Mouse (Mus musculus) right cerebral cortex, postnatal 25 days (tissue): ENCODE measurements around the gene Fbxo34.
A peak's percentile ranks its signal among the peaks of the same experiment; 100 is the strongest.

Experiments
- DNase-seq: peaks from one replicate; pipeline ENCODE4 v3.0.0; 2022

Gene Fbxo34

DNA sequence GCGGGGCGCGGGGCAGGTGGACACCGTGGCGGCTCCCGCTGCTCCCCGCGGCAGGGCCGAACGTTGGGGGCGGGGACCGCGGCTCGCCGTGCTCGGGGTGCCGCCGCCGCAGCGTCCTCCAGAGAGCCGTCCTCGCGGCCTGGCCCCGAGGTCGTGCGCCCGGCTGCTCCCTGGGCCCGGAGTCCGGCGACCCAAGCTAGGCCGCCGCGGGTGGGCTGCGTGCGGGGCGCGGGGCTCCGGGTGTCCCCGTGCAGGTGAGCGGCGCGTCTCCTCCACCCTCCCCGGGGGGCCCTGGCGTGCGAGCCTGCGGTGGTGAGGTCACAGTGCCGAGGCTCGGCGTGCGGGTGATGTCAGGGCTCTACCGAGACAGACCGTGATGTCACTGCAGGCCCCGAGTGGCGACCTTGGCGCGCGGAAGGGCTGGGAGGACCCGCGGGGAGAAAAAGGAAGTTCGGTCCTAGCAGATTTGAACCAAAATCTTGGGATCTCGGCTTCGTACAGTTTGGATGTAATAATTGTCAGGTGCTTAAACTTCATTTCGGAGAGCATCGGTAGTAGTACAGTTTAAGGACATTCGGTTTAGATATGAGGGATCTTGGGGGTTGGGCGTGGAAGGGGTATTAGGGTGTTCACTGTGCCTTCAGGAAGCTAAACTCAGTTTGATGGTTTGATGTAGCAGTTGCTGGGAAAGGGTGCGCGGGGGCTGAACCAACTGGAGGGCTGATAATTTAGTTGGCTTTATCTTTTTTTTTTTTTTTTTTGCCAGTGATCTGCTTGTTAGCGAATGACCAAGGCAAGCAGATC, 22.7 kb downstream of the Fbxo34 start:
- DNase-seq = peak; percentile 66

DNA sequence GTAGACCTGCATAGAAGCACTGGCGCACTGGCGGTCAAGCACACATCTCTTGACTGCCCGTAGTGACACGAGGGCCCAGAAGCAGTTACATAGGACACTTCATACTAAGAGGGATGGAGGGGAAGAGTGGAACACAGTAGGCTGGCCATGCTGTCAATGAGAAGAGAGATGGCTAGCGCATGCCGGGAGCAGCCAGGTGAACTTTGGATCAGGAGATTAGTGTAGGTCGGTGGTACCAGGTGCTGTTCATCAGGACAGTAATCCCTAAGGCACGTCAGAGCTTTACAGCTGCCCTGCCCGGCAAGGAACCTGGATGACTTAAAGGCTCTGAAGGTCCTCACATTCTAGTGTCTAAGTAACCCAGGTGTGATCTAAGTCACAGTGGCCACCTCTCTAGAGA, 23.7 kb downstream of the Fbxo34 start:
- DNase-seq = no peak

DNA sequence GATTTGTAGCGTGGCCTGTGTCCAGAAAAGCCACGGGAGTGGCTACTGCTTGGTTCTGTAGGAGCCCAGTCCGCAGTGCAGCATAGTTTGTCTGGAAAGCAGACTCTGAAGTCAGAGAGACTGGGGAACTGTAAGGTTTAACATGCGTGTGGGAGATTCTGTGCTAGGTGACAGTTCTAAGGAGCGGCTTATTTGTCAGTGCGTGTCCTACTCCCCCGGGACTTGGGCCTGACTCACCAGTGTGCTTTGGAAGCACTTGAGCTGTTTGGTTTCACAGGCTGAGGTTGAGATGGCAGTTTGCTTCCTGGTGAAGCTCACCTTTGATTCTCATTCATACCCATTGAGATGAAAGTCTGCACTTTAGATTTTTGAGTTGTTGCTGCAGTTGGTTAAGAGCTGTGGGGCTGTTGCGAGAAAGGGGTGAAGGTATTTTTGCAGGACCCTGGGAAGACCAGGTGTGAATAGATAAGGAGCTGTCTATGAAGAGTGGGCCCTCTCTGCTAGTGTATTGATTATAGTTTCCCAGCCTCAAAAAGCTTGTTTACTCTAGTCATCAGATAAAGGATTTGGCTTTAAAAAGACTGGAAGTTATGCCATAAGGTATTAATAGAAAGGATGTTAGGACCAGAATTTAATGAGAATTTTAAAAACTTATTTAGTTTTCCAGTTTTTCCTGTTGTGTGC, 24.5 kb downstream of the Fbxo34 start:
- peak; percentile 43 for DNase-seq

DNA sequence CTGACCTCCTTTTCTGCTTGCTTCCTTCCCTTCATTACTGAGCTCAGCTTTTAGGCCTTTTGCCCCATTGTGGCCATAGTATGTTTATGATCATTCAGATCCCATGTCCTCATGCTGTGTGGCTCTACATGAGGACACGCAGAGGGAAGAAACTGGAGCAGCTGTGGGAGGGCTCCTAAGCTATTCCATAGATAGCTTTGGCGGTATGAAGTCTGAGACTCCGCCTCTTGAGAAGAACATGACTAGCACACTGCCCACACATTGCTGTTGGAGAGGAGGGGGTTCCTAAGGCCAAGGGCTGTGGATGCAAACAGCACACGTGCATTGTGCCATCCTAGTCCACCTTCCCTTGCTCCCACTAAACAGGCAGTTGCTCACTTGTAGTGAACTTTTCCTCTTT, 26.0 kb downstream of the Fbxo34 start:
- DNase-seq = no peak

DNA sequence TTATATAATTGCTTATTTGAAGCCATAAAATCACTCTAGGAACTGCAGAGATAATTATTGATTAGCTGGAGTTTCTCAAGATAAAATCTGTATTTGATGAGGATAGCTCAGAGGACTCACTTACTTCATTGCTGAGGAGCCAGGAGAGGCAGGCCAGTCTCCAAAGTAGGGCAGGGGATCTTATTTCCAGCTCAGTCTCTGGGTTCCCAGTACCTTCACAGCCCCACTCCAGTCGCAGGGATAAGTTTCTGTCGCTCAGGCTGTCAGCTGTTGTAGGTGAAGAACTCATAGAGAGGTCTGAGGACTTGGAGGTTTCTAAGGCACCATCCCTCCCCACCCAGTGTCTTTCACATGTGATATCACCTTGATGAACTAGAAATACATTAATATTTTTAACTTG, 27.5 kb downstream of the Fbxo34 start:
- DNase-seq = no peak

DNA sequence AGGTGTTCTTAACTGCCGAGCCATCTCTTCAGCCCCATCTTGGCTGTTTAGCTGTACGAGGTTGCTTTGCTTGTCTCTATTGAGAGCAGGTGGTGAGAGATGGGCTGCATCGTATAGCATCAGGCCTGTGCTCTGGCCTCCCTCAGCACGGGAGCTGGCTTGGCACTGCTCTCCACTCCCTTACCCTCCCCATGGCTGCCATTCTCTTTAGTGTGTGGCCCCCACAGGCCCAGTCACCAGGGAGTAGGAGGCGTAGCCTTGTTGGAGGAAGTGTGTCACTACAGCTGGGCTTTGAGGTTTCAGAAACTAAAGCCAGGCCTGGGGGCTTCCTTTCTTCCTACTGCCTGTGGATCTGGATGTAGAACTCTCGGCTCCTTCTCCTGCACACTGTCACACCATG, 32.0 kb downstream of the Fbxo34 start:
- no peak for DNase-seq

DNA sequence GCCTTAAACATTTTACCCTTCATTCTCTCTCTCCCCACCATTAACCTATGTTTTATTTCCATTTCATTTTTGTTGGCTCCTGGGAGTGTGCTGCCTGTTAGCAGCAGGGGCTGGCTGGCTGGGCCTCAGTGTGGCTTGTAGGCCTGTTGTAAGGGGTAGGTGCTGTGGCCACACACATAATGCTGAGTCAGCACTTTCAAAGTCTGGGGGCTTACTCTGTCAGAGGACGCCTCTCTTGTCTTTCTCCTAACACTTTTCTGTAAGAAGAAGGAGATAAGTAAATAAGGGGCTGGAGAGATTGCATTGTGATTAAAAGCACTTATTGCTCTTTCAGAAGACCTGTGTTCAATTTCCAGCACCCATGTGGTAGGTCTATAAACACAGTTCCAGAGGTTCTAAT, 32.9 kb downstream of the Fbxo34 start:
- DNase-seq = no peak

DNA sequence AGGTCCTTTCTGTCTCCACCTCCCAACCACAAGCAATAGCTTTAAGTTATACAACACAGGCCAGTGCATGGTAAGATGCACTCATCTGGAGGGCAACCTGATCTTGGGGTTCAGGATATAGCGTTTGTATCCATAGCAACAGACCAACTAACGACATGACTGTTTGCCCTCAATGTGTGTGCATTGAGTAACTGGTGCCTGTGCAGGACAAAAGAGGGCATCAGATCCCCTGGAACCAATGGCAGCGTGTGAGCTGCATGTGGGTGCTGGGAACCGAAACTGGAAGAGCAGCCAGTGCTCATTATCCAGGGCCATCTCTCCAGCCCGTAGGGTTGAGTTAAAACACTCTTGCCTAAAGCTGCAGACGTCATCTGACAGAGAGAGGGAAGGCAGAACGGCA, 38.5 kb downstream of the Fbxo34 start:
- DNase-seq = no peak

DNA sequence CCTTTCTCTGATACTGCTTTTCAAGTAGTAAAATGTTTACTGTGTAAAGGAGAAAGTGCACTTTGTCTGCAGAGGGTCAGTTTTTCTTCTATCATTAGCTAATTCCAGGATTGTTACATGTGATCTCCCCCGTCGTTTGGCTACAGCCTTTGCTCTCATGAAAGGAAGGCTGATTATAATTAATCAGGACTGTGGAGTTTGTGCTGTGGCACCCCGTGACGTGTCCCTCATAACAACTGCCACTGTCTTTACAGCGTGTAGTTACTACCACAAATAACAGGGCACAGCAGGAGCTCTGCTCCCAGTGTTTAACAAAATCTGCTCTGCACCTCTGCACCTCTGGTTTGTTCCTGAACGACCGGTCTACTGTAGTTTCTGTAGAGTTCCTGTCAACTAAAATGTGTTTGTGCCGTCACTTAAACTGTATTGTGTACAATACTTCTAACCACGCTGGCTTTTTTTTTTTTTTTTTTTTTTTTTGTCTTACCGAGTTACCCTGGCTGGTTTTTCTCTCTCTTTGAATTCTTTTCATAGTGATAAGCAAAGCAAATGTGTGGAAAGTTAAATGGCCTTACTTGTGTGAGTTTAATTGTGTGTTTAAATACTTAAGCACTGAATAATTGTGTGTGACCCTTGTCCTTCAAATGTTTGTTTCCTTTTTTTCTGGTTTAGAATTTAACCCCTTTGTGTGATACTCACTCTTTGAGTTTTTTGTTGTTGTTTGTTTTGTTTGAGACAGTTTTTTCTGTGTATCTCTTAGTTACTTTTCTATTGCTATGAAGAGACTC, 39.3 kb downstream of the Fbxo34 start:
- DNase-seq = no peak

DNA sequence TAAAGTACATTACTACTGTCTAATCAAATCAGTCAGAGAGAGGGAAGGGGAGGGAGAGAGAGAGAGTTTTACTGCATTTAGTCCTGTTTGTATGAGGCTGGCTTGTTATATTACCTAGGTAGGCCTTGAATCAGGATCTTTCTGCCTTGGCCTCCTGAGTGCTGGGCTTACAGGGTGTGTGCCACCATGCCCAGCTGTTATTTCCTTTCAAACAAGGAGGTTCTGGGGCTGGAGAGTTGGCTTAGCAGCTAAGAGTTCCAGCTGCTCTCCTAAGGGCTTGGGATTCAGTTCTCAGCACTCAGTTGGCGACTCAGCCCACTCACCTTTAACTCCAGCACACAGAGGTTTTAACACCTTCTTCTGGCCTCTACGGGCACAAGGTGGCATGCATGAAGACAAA, 40.5 kb downstream of the Fbxo34 start:
- DNase-seq = no peak

DNA sequence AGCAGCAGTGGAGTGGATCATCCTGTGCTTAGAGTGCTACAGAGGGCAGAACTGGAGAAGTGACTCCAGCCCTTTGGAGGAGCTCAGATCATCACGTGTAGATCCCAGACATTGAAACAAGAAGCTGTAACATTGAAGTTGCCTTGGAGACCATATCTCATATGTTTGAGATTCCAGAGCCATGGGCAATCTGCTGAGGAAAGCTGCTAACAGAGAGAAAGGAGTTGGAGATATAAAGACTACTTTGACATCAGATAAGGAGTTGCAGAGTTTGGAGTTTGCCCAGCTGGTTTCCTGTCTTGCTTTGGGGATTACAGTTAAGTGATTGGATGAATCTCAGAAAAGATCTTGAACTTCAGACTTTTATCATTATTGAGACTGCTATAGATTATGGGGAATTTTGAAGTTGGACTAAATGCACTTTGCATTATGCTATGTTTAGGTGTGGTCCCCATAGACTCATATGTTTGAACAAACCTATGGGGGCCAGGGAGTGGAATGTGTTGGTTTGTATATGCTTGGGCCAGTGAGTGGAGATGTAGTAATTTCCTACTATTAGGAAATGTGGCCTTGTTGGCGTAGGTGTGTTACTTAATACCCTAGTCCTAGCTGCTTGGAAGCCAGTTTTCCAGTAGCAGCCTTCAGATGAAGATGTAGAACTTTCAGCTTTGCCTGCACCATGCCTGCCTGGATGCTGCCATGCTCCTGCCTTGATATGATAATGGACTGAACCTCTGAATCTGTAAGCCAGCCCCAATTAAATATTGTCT, 43.6 kb downstream of the Fbxo34 start:
- DNase-seq = no peak

DNA sequence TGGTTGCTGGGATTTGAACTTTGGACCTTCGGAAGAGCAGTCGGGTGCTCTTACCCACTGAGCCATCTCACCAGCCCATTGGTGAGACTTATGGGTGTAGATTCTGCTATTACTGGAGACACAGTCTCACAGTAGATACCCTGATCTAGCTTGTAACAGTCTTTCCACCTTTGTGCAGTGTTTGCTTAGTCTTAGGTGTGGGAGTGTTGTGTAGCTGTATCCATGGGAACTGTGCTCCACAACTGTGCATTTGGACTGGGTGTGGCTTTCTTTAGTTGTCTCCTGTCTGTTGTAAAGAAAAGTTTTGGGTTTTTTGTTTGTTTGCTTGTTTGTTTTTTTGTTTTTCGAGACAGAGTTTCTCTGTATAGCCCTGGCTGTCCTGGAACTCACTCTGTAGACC, 45.7 kb downstream of the Fbxo34 start:
- no peak for DNase-seq

DNA sequence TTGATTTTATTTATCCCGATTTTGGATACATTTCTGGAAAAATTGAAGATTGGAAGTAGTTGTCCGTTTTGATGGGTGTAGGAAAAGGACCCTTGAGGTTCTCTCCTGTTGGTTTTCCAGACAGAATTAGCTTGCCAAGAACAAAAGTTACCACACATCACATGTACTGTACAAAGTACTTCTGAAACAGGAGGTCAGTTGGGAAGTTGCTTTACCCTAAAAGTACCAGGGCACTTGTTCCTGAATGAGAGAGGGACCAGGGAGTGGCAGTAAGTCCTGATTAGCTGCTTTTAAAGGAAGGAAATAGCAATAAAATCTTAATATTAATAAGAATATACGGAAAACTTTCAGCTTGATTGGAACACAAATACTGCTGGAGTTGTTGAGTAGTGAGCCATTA, 46.9 kb downstream of the Fbxo34 start:
- DNase-seq = no peak

DNA sequence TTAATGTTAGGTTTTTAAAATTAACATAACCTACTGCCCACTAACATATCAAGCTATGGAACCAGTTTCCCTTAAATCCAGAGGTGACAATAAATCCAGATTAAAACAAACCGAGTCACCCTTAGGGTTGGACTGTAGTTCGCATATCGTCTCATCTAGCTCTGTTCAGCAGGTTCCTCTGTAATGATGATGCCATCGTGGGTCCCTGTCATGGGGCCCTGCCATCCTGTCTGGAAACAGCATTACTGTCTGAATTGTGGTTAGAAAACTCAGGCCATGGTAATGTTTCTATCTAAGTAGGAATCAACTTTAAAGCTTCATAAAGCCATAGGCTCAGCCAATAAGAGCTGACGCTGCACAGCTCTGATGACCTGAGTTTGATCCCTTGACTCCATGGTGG, 48.4 kb downstream of the Fbxo34 start:
- no peak for DNase-seq

DNA sequence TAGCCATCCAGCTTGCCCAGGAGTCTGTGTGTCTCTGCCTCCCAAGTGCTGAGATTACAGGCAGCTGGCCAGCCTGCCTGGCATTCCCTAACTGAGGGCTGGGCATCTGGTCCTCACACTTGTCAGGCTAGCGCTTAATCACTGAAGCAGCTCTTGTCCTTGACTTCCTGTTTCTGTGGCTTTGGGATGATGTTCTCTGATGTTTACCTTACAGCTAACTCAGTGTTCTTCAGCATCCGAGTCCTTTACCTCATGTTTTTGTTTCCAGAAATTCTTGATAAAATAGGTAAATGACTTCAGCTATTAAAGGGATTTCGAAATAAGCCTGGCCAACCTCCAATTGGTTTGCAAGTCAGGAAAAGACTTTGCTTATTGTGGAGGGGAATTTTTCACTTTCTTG, 53.8 kb downstream of the Fbxo34 start:
- DNase-seq = no peak

DNA sequence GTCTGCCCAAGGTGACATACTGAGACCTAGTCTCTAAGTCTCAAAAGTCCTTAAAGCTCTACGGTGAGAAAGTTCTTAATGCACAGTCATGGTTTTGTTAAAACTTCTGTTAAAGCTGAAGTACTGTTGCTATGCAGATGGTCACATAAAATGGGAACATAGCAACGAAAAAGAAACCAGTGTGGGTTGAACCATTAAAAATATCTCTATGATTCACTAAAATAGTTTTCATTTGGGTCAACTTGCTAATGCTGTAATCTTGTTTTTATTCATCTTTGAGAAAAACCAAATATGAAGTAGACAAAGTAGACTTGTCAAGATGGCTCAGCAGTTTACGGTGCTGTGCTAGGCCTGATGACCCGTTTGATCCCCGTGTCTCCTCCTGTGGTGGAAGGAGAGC, 56.5 kb downstream of the Fbxo34 start:
- no peak for DNase-seq

DNA sequence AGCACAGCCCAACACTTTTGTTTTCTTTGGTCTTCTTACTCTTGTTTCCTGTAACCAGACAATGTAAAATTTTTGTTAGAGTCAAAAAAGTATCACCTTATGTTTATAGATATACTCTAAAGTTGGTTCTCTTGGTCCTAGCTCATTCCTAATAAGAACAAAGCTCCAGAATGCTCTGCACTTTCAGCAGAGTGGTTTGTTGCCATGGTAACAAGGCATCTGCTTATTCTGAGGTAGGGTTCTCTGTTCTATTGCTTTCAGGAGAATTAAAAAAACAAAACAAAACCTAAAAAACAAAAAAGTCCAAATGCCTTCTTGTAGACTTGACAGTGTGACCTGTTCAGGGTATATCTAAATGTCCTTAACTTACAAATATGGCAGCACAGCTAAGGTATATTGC, 57.8 kb downstream of the Fbxo34 start:
- no peak for DNase-seq

DNA sequence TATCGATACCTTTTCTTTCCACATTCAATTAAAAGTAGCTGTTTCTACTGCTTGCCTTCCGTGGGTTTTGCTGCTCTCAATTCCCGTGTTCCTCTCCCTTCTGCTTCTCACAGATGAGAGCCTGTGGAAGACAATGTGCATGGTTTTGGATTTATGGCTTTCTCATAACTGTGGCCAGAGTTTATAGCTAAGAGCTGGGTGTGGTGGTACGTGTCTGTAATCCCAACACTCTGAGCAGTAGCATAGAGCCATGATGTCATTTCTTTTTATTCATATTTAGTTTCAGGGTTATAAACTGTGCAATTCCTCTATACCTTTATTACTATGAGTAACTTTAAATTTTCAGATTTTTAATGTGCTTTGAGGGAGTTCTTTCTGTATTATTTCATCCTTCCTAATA, 60.0 kb downstream of the Fbxo34 start:
- no peak for DNase-seq

DNA sequence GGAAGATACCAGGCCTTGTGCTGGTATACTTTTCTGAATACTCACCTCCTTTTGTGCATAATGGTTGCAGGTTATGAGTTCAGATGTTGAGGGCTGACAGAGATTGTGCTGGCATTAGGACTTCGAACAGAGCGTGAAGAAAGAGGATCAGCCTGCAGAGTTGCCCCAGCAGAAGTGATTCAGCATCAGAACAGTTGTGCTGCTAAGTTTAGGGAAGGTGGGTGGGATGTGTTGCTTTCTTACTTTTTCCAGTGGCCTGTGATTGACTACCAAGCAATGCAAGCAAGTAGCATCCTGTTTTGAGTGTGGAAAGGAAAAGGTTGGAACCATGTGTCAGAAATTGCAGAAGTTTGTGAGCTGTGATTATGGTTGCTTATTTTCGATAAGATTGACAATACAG, 63.4 kb downstream of the Fbxo34 start:
- peak; percentile 49 for DNase-seq

DNA sequence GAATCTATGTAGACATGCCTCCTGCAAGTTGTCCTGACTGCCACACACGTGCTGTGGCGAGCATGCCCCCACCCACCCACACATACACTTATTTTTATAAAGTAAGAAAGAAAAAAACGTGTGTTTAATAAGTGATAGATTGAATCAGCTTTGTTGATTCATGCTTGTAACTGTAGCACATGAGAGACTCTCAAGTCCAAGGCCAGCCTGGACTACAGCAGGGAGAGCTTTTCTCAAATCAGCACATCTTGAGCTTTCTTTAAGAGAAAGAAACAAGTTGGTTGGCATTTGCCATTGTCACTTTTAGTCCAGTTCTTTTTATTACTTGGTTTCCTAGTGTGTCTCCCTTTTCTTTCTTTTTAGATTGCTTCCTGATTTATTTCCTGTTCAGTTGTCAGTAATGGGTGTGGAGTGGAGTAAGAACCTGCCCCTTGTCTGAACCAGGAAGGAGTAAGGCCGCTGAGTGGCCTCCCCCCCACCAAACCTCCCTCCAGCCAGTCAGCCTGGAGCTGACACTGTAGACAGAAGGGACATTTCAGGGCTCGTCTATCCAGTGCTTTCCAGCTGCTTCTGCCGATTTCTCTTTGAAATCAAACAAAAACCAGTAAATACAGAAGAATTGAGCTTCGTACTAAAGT, 64.7 kb downstream of the Fbxo34 start:
- DNase-seq = no peak

DNA sequence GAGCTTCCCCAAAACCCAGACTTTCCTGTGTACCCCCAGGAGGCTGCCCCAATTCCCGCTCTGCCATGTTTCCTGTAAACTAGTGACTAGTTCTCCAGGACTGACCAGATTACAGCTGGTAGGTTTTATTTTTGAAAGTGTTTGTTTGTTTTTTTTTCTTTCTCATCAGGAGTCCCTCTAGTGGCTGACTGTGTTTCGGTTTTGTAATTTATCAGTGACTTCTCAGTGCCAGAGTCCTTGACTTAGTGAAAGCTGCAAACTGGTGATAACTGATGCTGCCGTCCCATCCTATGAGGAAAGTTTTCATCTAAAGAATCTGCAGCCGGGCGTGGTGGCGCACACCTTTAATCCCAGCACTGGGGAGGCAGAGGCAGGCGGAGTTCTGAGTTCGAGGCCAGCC, 65.4 kb downstream of the Fbxo34 start:
- no peak for DNase-seq

DNA sequence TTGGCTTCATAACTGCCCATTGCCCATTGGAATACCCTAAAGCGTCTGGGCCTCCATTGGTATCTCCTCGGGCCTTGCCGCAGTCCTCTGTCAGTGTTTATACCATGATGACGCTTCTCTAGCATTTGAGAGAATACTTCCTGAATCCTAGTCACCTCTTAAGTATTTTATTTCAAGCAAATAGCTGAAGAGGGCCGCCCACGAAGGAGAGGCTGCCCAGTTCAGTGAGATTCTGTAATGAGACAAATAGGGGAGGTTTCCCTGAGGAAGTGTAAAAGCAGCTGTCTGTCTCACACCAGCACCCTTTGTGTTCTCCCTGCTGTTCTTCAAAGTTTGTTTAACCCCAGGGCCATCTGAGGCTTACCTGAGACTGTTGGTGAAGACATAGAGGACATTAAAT, 66.5 kb downstream of the Fbxo34 start:
- DNase-seq = no peak

DNA sequence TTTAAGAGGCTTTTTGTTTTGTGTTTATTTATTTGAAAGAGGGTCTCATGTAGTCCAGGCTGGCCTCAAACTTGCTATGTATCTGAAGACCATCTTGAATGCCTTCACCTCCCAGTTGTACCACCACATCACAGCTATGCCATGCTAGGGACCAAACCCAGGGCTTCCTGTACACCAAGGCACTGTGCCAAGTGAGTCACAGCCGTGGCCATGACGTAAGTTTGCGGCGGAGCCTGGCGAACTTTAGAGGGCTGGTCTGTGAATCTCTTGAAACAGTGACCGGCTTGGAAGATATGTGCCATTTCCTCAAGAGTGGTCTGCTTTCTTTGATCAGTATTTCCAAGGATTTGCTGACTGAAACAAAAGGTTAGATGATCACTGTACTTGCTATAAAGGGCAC, 68.4 kb downstream of the Fbxo34 start:
- DNase-seq = no peak
